ENCODE assay signal across 8 mouse cellular contexts in genomic region chr12:71842006-71842405, GRCm38 (mm10). TPM values are rescaled to one million over a fixed set of nuclear protein-coding genes. Genes with fewer than 3 reads are reported as not detected.
DNase-seq lines count a peak whose midpoint lies in the region; ATAC-seq and TF ChIP-seq lines count a peak whose summit lies in the region.
"Had no signal": no experiment of that assay in that cellular context is flagged by ENCODE, and none has a peak within 500 bp of the region (broad histone marks: within the 10 kb centered on the region; RNA-seq: fewer than 3 reads in every experiment).

No protein-coding gene starts in this region.

- H3K27me3 ChIP-seq in intestine, embryonic 14.5 days (replicated peaks; ENCODE audit: control insufficient read depth, insufficient read depth, low read length) = no peaks in the 10 kb centered on the region
- H3K27me3 ChIP-seq in intestine, postnatal 0 days (replicated peaks; ENCODE audit: control insufficient read depth, insufficient read depth, low read length) = no peaks in the 10 kb centered on the region
- H3K27me3 ChIP-seq in heart, embryonic 10.5 days (ENCODE audit: insufficient read depth, poor library complexity, severe bottlenecking) = no peaks in the 10 kb centered on the region
- no peaks in the 10 kb centered on the region for H3K27me3 ChIP-seq in intestine, embryonic 15.5 days (replicated peaks)
- no peaks in the 10 kb centered on the region for H3K27me3 ChIP-seq in liver, embryonic 16.5 days (ENCODE audit: control insufficient read depth, insufficient read depth, low read depth, low read length)

- peaks cover 38% of the 10 kb centered on the region for H3K4me1 ChIP-seq in intestine, embryonic 14.5 days (replicated peaks; ENCODE audit: control insufficient read depth, insufficient read depth, low read length)
- H3K4me1 ChIP-seq in intestine, postnatal 0 days (replicated peaks; ENCODE audit: control insufficient read depth, insufficient read depth, low read length) = peaks cover 14% of the 10 kb centered on the region
- H3K4me1 ChIP-seq in heart, embryonic 10.5 days = peaks cover 66% of the 10 kb centered on the region
- peaks cover 31% of the 10 kb centered on the region for H3K4me1 ChIP-seq in intestine, embryonic 15.5 days (replicated peaks)
- peaks cover 49% of the 10 kb centered on the region for H3K4me1 ChIP-seq in liver, embryonic 16.5 days (ENCODE audit: control insufficient read depth, low read depth, low read length)

- WGBS in intestine, embryonic 14.5 days = 40% methylated on average over 3 of the region's 3 CpGs
- 40% methylated on average over 3 of the region's 3 CpGs for WGBS in intestine, postnatal 0 days
- 36% methylated on average over 3 of the region's 3 CpGs for WGBS in heart, embryonic 10.5 days
- WGBS in intestine, embryonic 15.5 days = 42% methylated on average over 3 of the region's 3 CpGs
- 50% methylated on average over 3 of the region's 3 CpGs for WGBS in liver, embryonic 16.5 days (ENCODE audit: insufficient replicate concordance)

- peak overlapping the region; percentile 47 for H3K27ac ChIP-seq in intestine, embryonic 14.5 days (ENCODE audit: low read depth)
- H3K27ac ChIP-seq in intestine, postnatal 0 days (ENCODE audit: low read depth, low read length) = no peak overlapping the region
- peak overlapping the region; percentile 12; the same call in 1 of the 2 replicates for H3K27ac ChIP-seq in heart, embryonic 10.5 days
- H3K27ac ChIP-seq in intestine, embryonic 15.5 days = 0 out of 2 replicates have a peak overlapping the region, but pooled peaks have one; percentile 48
- H3K27ac ChIP-seq in liver, embryonic 16.5 days (ENCODE audit: low read length) = peak overlapping the region; percentile 61; the same call in 1 of the 2 replicates
- H3K27ac ChIP-seq: macrophage had no signal

- DNase-seq in intestine, embryonic 14.5 days (ENCODE audit: low spot score) = no peak
- DNase-seq in heart, embryonic 10.5 days (ENCODE audit: low spot score) = no peak
- no peak for DNase-seq in layer of hippocampus, postnatal 25 days (ENCODE audit: extremely low spot score in 1 of 2, low spot score in 1 of 2)

- no peak overlapping the region for H3K4me3 ChIP-seq in intestine, embryonic 14.5 days (ENCODE audit: low read depth, low read length)
- H3K4me3 ChIP-seq in intestine, postnatal 0 days (ENCODE audit: low read depth, low read length) = no peak overlapping the region
- H3K4me3 ChIP-seq in heart, embryonic 10.5 days = no peak overlapping the region
- no peak overlapping the region for H3K4me3 ChIP-seq in intestine, embryonic 15.5 days (replicated peaks)
- no peak overlapping the region for H3K4me3 ChIP-seq in liver, embryonic 16.5 days (ENCODE audit: low read depth, low read length)

- no peak overlapping the region for H3K9ac ChIP-seq in intestine, embryonic 14.5 days (ENCODE audit: low read length)
- H3K9ac ChIP-seq in intestine, postnatal 0 days (ENCODE audit: low read depth, low read length) = no peak overlapping the region
- no peak overlapping the region for H3K9ac ChIP-seq in intestine, embryonic 15.5 days
- H3K9ac ChIP-seq in liver, embryonic 16.5 days (ENCODE audit: low read depth, low read length) = peak overlapping the region; percentile 26; the same call in 1 of the 2 replicates

- H3K36me3 ChIP-seq in intestine, embryonic 14.5 days (ENCODE audit: control insufficient read depth, insufficient read depth, low read length) = no peaks in the 10 kb centered on the region
- H3K36me3 ChIP-seq in intestine, postnatal 0 days (ENCODE audit: control insufficient read depth, insufficient read depth) = no peaks in the 10 kb centered on the region
- no peaks in the 10 kb centered on the region for H3K36me3 ChIP-seq in heart, embryonic 10.5 days
- H3K36me3 ChIP-seq in intestine, embryonic 15.5 days = no peaks in the 10 kb centered on the region
- H3K36me3 ChIP-seq in liver, embryonic 16.5 days (ENCODE audit: control insufficient read depth, insufficient read depth) = no peaks in the 10 kb centered on the region

- no peak for ATAC-seq in intestine, embryonic 14.5 days (replicated peaks; ENCODE audit: low FRiP score, low TSS enrichment, low read depth)
- no peak for ATAC-seq in intestine, postnatal 0 days
- ATAC-seq in intestine, embryonic 15.5 days = peak; percentile 46; the same call in 1 of the 2 replicates
- peak; percentile 38; the same call in 1 of the 2 replicates for ATAC-seq in liver, embryonic 16.5 days (ENCODE audit: low read depth)
- ATAC-seq in erythroblast, adult 5-6 weeks (replicated peaks; ENCODE audit: low FRiP score, poor library complexity, severe bottlenecking) = no peak

- no peak overlapping the region for H3K4me2 ChIP-seq in intestine, embryonic 14.5 days (ENCODE audit: low read length)
- H3K4me2 ChIP-seq in intestine, postnatal 0 days (replicated peaks; ENCODE audit: low read depth) = no peak overlapping the region
- H3K4me2 ChIP-seq in intestine, embryonic 15.5 days (replicated peaks) = no peak overlapping the region
- H3K4me2 ChIP-seq in liver, embryonic 16.5 days (ENCODE audit: low read depth, low read length) = no peak overlapping the region

- no peak for TF ChIP-seq CTCF in intestine, postnatal 0 days (IDR thresholded peaks at IDR 0.05; ENCODE audit: low read depth)

- H3K9me3 ChIP-seq in intestine, embryonic 14.5 days (ENCODE audit: control insufficient read depth, low read length) = no peaks in the 10 kb centered on the region
- no peaks in the 10 kb centered on the region for H3K9me3 ChIP-seq in intestine, postnatal 0 days (ENCODE audit: control insufficient read depth)
- H3K9me3 ChIP-seq in heart, embryonic 10.5 days = no peaks in the 10 kb centered on the region
- no peaks in the 10 kb centered on the region for H3K9me3 ChIP-seq in intestine, embryonic 15.5 days
- no peaks in the 10 kb centered on the region for H3K9me3 ChIP-seq in liver, embryonic 16.5 days (replicated peaks; ENCODE audit: control insufficient read depth, low read length)

RNA-seq across cellular contexts. Expression of gene Daam1, which starts 11.1 kb away (rescaled TPM):
- 15.6 and 16.1 TPM in 2 replicates for polyA plus RNA-seq in intestine, embryonic 14.5 days (2014; fragmentation: Nextera tagmentation; extraction: Ambion mirVana)
- 5.3 and 5.7 TPM in 2 replicates for polyA plus RNA-seq in intestine, postnatal 0 days (2015; fragmentation: Nextera tagmentation; extraction: Ambion mirVana)
- 11.5 and 20.1 TPM in 2 replicates for polyA plus RNA-seq in heart, embryonic 10.5 days (2016; fragmentation: Nextera tagmentation; extraction: Ambion mirVana)
- polyA plus RNA-seq in intestine, embryonic 15.5 days (2015; fragmentation: Nextera tagmentation; extraction: Ambion mirVana) = 9.0 and 9.1 TPM in 2 replicates
- polyA plus RNA-seq in liver, embryonic 16.5 days (2015; fragmentation: Nextera tagmentation; extraction: Ambion mirVana) = 9.6 and 10.2 TPM in 2 replicates
- 10 to 100 TPM; 60.5 to 71.6 TPM for total RNA-seq in layer of hippocampus, postnatal 25 days (2021)
- 39.4 and 45.4 TPM in 2 replicates for total RNA-seq in erythroblast, adult 5-6 weeks (2015; ENCODE audit: low replicate concordance)
- total RNA-seq in erythroblast, adult 5-6 weeks (2017; ENCODE audit: low replicate concordance) = 59.4 and 83.1 TPM in 2 replicates

Comparison
In these comparisons a context has a peak if more than half of its experiments do, and no peak if none do; other contexts are left out.
1. ATAC-seq: peak in intestine, embryonic 15.5 days (single experiment) and liver, embryonic 16.5 days (single experiment); none in intestine, embryonic 14.5 days (single experiment), intestine, postnatal 0 days (single experiment) and erythroblast, adult 5-6 weeks (single experiment).